Mouse (Mus musculus) adrenal gland, adult 8-10 months (tissue): ENCODE results near the gene Ddx28. TPM values are rescaled to one million over a fixed set of nuclear protein-coding genes. Genes with fewer than 3 reads are reported as not detected.

Experiments used
- DNase-seq: peaks from one replicate; pipeline ENCODE4 v3.0.0; 2022
- total RNA-seq, 4 experiments: library from RNA; stranded (reverse); gene quantifications; 2 replicates each; pipeline ENCODE4 v1.2.4; 2022

Gene Ddx28
- total RNA-seq, result 10 to 100 TPM; 17.3 to 19.0 (median 17.9) TPM

DNA sequence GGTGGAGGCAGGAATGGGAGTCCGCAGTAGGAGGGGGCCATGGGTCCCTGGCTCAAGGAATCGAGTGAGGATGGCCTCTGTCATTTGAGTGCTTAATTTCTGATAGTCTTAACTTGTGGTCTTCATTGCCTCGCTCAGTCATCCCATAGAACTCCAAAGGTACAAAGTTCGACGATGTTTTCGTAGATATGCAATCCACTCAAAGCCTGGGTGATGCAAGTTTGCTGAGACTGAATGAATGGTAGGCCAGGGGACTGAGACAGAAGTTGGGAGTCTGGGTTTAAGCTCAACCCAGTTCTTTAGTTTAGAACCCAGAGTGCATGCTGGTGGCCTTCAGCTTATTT lies at the start of gene Ddx28:
Ddx28 (minus strand) TSS at position 240 of the 344 bp plus-strand sequence.
- DNase-seq, result no peak

DNA sequence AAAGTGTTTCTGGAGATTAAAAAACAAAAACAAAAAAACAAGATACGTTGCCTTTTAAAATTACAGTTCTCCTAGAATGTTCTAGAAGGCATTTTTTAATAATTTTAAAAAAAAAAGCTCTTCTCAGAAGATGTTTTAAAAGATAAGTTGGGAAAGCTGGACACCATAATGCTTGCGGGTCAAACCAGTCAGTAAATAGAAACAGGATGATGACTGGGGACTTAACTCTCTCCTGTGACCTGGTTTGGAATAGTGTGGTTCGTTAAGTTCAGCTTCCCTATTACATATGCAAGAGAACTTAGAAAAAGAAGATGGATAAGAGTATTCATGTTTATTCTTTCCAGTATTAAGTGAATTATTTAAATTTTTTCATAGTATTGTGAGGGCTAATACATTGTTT lies 48.8 kb upstream of the Ddx28 start:
- DNase-seq, result no peak

DNA sequence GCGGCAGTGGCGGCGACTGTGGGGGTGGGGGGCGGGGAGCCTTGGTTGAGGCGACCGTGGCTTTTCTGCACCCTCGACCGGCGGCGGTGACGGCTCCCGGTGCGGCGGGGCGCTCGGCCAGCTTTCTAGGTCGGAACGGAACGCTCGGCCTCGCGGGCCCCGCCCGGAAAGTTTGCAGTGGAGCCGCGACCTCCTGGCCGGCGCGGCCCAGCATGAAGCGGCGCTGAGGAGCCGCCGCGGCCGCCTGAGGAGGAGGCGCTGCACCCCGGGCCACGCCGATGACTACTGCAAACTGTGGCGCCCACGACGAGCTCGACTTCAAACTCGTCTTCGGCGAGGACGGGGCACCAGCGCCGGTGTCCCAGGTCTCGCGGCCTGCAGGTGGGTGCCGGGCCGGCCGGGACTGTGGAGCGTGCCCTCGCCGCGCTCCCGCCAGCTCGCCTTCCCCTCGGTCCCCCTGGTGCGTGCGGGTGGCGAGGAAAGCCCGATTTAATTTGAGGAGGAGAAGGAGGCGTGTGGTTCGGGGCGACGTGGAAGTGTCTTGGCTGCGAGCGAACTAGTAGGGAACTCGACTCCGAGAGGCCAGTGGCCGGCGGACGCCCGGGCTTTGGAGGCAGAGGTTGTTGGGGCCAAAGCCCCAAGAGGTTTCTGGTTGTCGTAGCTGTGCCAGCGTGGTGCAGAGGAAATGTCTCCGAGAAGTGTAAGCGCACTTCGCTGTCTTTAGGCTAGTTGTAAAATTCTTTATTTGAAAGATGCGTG lies 48.1 kb upstream of the Ddx28 start:
- DNase-seq, result peak; percentile 60

DNA sequence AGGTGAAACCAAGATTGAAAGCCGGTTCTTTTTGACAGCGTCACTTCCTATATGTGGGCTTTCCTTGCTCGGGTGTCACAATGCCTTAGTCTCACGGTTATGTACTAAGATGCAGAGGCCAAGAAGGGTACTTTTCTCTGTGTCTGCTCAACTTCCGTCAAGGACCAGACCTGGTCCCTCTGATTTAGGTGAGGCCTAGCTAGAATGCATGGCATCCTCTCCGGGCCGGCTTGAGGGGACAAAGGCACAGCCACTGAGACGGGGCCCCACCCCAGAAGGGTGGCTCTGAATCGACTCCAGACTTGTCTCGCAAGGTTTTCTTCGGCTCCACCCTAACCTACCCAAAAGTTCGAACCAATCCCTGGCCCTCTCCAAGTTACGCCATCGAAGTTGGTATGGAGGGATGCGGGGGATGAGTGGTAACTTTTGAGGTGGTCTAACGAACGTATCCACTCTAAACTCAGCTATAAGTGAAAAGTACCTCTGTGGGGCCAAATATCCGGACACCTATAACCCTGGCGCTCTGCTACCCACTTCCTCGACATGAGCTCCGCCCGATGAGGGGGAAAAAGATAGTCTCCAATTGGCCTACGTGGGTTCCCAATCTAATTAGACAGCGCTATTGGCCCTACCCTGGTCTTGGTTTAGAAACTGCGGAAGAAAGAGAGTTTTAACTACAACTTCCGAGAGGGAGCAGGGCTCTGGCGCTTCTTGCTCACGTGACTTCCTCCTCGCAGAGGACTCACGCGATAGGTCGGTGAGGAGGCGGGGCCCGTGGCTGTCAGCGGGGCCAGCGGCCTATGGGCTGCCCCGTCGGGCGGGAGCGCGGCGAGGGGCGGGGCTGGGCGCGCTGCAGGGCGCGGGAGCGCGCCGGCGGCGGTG lies 47.3 kb upstream of the Ddx28 start, which contains the start of gene Nfatc3:
Nfatc3 (plus strand) TSS at position 110 of the 882 bp plus-strand sequence.
- DNase-seq, result peak; percentile 96

DNA sequence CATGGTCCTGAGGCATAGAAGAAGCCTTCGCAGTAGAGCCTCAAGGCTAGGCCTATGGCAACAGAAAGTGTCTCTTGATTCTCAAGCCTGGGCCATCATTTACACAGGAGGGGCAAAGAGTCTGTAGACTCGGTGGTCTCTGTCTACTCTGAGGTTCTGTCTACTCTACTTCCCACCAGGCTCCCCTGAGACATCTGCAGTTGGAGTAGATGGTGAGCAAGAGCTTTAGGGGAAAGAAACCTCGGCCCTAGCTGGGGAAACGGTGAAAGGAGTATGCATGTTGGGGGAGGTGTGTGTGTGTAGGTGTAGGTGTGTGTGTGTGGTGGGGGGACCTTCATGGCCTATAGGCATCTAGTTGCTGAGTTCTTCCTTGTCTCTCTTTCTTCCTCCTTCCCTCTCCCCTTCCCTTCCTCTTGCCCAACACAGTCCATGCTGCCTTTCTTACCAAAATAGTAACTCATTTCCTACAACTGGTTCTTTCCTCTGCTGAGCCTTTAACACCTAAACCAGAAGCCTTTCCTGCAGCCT lies 44.8 kb upstream of the Ddx28 start:
- DNase-seq, result no peak

DNA sequence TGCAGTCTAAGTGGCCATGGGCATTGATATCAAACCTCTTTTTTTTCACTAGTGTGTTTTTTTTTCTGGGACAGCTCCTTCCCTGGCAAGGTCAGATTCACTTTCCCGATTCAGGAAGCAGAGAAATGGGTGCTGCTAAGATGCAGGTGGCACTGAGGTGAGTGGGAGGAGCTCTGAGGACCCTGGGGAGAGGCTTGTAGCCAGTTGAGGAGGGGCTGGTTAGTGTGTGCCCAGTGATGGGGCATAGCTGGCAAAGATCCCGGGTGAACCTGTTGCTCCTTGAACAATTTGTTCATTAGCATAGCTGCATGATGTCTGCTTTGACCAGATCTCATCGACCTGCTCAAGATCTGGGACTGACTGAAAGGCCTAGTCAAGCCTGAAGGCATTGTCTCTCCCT lies 43.4 kb upstream of the Ddx28 start:
- no peak for DNase-seq

DNA sequence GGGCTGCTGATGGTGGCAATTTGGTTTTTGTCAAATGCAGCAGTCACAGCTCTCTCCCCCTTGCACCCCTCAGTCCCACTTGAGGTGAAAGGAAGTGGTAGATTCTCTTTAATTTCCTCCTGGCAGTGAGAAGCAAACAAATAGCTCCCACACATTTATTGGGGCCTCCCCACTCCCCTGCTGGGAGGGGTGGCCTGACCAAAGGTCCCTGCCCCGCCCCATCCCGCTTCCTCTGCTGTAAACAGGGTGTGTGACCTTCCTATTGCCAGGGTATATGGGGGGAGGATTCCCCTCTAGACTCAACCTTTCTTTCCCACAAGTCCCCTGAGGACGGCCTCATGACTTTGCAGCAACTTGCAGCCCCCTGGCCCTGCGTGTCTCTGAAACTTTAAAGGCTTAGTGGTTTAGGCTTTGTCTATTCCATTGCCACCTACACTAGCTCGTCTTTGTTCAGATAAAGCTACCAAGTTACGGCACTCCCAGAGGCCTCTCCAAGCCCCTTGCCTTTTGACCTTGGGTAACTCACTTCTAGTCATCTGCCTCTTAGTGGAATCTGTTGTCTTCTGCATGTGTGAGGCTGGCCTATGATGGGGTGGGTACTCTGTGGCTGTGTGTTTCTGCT lies 42.6 kb upstream of the Ddx28 start:
- no peak for DNase-seq

DNA sequence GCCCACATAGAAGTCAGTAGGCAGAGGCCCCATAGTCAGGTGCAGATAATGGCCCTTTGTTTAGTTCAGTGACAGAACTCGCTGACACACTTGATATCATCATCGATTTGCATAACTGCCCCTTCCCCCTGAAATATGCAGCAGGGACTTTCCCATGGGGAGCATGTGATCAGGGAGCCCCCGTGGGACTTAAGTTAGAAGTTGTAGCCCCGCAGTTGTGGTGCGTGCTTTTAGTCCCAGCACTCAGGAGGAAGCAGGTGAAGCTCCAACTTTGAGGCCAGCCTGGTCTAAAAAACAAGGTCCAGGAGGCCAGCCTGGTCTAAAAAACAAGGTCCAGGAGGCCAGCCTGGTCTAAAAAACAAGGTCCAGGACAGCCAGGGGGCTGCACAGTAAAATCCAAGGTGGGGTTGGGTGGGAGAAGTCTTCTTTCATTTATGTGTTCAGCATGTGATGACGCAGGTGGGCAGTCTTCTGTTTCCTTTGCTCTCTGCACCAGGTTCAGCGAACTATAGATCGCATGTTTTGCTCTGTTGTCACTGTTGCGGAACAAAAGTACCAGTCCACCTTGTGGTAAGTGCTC lies 40.9 kb upstream of the Ddx28 start:
- DNase-seq, result no peak

DNA sequence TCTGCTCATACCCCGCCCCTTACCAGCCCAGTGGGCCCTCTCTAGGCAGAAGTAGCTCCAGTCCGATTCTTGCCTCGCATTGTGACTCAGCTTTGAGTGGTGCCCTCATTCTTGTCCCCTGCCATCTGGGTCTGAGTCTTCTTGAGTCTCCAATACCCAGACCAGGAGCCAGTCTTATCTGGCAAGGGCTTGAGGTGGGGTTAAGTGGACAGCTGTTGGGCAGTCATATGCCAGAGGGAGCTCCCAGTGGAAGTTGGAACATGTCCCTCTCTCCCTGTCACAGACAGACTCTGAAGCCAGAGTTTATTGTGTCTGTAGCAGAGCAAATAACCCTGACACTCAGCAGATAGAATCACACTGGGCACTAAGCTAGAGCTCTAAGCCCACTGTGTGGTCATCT lies 39.4 kb upstream of the Ddx28 start:
- DNase-seq, result no peak

DNA sequence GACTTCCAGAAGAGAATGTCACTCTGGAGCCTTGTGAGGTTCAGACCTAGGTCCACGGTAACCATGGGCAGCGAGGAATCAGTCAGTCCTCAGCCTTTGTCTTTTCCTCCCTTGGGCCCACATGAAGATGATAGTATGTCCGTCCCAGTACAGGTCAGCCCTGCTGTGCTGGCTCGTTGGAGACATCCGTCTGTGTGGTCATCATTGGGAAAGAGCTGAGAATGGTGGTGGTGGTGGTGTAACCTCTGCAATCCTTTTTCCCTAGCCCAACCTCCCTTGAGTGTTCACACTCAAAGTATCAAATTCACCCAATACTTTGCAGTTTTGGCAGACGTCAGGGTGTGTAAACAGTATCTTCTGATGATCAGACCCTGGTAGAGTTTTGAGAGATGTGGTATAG lies 38.2 kb upstream of the Ddx28 start:
- no peak for DNase-seq

DNA sequence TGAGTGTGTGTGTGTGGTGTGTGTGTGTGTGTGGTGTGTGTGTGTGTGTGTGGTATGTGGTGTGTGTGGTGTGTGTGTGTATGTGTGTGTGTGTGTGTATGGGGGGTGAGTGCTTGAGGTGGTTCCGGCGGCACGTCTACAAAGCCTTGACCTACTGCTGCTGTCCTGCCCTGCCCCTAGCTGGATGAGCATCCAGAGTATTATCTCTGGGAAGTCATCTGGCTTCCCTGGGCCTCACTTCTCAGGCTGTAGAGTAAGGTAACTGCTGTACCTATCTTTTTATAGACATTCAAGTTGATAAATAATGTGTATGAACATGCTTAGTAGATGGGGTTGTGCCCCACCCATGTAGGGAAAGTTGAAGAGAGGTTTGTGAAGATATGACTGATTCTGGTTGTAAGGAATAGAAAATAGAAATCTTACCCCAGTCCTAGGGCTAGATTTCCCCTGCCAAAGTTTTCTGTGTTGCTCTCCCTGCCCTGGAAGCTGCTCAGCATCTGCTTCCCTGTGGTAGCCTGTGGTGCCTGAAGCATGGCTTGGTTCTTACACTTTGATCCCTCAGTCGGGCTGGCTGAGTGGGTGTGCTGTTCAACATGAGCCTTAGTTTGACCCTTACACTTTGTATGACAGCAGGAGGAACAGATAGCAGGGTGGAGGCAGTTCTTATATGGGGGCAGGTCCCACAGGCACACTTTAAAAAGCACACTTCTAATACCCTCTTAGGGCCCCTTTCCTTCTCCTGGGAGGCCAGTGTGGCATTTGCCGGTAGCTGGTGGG lies 36.4 kb upstream of the Ddx28 start:
- DNase-seq, result no peak

DNA sequence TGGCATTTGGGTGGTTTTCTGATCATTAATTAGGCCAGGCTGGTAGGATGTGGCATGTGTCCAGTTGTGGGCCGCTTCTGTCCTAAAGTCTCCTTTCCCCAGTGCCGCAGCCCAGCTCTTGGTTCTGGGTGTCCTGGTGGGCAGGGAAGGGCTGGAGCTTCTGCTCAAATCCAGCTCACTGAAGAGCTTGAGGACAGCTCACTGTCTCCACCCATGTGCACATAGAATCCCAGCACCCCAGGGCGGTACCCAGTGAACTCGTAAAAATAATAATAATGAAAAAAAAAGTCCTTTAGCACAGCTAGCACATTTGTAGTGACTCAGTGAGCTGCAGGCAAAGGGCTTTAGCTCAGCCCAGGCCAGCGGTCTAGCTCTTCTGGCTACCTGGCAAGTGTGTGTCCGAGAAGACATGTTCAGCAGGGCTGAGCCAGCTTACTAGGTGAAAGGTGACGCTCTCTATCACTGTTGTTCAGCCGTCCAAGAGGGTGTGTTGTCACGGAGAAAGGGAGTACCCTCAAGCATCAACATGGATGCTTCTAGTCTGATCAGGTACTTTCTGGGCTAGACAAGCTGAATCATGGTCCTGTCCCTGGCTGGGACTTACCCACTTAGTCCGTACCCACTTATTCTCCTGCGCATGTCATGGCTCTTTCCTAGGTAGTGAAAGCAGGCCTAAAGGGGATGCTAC lies 35.3 kb upstream of the Ddx28 start:
- no peak for DNase-seq

DNA sequence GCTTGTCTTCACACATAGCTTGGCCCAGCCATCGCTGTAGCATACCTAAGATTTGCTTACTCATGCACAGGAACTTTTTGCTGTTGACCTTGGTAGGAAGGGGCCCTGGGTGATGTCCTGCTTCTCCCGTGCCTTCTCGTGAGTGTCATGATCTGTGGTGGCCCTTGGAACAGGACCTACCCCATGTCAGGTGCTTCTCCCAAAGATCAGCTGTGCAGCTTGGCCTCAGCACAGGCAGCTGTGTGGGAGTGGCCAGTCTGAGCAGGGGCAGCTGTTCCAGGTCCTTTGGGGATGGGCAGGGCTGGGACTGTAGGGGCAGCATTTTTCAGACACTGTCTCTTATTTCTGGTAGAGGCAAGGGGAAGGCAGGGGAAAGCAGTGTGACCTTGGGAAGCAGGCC lies 32.5 kb upstream of the Ddx28 start:
- DNase-seq, result no peak

DNA sequence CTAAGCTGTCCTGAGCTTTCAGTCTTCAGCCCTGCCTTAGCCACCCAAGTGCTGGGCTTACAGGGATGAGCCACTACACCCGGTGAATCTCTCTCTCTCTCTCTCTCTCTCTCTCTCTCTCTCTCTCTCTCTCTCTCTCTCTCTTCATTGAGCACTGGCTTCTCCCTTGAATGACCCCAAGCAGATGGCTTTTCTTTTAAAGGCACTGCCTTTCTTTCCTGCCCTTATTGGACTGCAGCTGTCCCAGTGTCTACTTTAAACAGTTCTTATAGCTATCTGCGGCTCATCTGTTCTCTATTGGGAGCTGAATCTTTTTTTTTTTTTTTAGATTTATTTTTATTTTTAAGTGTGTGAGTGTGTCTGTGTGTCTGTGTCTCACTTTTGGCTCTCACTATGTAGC lies 31.4 kb upstream of the Ddx28 start:
- no peak for DNase-seq

DNA sequence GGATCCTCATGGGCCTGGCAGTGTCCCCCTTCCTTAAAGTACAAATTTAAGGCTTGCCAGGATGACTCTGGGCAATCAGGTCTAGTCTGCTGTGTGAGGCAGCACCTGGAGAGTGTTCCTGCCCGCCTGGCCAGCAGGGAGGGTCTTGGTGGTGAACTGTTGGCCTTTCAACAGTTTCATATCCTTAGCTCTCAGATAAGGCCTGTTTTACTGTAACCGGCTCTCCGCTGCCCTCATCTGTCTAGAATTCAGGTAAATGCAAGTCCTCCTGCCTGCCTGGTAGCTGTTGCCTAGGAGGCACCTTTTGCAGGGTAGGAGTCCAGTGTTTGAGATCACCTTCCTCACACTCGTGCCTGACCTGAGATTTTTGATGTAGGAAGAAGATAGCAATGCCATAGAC lies 28.5 kb upstream of the Ddx28 start:
- no peak for DNase-seq

DNA sequence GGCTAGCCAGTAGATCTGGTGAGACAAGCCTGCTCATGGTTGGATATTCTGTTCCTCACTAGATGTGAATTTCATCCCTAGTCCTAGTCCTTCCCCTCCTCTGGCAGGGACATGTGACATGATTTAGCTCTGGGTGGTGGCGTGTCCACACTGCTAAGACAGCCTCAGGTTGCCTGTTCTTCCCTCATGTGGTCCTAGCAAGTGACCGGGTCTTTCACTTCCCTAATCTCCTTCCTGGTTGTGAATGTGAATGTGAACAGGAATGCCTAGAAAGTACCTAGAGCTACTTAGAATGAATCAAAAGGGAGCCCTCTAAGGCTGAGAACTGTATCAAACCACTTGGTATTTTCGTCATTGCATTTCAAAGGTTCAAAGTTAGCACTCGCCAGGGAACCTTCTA lies 27.9 kb upstream of the Ddx28 start:
- no peak for DNase-seq

DNA sequence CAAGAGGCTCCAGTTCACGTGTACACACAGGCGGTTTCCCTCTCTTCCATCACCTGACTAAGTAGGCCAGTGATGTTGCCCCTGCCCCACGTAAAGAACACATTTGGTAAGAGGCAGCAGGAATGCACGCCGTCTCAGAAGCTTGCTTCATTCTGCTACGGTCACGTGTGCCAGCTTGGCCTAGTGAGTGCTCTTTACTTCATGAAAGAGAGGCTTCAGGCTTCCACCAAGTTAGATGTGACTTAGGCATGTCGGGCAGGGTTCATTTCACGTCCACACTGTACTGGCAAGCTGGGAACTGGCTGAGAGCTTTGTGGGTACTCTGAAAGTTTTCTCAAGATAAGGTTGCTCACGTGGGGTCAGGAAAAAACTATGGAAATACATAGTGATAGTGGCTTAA lies 27.0 kb upstream of the Ddx28 start:
- DNase-seq, result no peak

DNA sequence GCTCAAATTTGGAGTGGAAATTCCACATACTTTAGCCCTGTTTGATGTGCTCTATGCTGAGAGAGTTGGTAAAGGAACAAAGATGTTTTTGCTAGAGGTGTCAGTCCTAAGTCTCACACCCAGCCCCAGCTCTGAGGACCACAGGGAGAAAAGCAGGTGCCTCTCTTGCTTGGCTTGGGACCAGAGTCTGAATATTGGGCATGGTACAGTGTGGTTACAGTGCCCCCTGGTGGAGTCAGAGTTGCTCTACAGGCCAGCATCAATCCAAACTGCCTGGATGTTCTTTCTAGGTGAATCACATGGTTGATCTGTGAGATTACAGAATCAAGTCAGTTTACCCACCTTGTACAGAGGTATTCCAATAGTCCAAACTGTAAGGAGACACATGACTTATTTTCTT lies 10.8 kb upstream of the Ddx28 start:
- DNase-seq, result peak; percentile 49

DNA sequence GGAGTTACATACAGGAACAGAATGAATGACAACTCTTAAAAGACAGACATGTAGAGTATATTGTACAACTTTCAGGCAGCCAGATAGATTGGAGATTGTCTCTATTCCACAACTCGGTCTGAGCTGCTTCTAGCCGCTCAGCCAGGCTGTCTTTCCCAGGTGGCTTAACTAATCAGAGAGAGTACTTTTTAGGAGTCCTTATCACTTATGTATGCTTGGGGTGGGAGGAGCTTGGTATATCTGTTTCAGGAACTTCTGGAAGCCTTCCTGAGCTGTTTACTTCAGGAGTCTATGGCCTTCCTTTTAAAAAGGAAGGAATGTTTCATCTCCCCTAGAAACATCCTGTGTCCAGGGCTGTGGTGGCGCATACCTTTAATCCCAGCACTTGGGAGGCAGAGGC lies 6.4 kb upstream of the Ddx28 start:
- DNase-seq, result no peak

DNA sequence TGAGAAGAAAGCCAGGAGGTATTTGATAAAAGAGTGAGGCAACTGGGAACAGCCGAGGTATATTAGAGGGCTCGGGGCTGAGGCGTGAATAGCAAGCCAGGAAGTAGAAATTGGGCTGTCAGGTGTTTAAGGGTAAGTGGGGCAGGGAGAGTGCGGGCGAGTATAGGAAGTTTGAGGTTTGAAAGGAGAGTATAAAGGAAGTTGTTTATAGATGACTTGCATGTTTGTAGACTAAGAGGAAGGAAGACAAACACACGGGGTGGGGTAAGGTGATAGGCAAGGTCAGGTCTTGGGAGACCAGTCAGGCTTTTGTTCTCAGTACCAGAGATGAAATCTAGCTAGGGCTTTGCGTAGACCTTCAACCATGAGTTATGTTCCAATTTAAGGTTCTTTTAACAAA lies 5.4 kb upstream of the Ddx28 start:
- no peak for DNase-seq

DNA sequence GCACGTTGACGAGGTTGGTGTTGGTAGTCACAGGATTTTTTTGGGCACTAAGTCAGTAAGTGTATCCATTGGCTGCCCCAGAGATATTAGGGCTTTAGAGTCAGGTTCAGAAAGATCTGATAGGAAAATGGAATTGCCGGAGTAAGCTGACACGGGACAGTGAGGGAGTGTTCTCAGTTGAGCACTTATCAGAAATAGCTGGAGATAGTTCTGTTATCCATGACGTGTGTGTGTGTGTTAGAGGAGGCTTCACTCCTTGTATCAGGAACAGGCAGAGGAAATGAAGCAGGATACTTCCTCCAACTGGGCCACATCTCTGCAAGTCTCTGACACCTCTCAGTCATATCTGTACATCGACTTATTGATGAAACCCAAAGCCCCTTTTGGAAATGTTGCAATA lies 4.6 kb upstream of the Ddx28 start:
- DNase-seq, result no peak
